Mouse (Mus musculus) kidney, postnatal 4 days (tissue): ENCODE measurements at regions not wholly inside any gene's neighbourhood (a gene's known extent, or its start where the extent isn't known, plus 50 kb on each side); places are given as distances from the start of the nearest gene placed in this dataset.

Experiments
- DNase-seq, 2 experiments: peaks; one replicate each; pipeline ENCODE4 v3.0.0; 2021; ENCODE audit warnings: mixed read lengths in 2 of 2

DNA sequence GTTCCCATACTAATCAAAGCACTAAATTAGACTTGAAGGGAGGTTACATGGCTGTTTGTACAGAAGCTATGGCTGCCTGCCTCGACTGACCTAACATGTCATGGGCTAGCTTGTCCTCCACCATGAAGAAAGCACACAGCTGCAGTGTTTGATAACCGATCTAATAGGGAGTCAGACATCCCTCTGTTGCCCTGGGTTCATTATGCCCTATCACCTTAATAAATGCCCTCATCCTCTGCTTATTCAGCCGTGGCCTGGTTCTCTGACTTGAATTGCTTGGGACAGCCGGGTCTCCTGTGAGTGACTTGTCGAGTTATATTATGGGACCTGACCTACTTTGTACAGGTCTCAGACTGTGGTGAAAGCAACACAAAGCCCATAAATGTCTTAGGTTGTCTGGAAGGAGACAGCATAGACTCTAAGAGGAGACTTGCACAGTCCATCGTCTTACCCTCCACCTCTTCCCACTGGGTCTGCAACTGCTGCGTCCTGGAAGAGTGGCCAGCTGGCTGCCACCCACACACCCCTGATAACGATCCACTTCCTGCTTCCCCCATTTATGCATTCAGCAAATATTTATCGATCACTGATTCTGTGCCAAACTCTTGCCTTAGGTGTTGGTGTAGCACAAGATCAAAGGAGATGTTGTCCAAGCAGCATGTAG lies 161.2 kb upstream of the 3110018I06Rik start:
- DNase-seq: no peak

DNA sequence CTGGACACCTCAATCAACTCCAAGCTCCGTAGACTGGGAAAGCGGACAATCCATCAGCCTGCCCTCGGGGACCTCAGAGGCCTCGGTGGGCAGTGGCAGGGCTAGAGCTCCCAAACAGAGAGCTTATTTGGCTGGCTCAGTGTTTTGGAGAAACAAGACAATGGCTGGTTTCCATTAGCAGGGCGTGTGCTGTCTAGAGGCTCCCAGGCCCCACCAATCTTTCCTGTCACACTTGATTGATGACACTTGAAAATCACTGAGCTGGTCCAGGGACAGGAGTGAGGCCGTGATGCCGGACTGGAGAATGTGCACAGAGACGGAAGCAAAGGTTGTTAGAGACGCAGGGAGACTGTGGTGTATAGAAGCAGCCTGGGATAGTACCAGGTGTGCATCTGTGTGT lies 159.4 kb upstream of the 3110018I06Rik start:
- no peak for DNase-seq

DNA sequence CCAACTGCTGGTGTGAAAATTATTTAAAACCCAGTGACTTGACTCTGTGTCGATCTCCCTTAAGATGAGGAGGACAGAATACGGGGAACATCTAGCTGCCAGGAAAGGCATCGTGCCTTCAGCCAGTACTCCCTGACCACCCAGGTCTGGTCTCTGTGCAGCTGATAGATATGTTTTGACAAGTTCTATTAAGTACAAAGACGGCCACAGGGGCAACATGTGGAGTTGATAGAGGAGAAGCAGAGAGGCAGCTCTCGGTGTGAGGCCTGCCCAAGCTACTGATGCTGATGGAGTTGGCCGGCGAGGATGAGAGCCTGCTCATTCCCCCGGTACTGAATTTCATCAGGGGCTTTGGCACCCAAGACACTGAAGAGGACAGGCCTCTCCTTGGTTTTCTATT lies 154.1 kb upstream of the 3110018I06Rik start:
- no peak for DNase-seq

DNA sequence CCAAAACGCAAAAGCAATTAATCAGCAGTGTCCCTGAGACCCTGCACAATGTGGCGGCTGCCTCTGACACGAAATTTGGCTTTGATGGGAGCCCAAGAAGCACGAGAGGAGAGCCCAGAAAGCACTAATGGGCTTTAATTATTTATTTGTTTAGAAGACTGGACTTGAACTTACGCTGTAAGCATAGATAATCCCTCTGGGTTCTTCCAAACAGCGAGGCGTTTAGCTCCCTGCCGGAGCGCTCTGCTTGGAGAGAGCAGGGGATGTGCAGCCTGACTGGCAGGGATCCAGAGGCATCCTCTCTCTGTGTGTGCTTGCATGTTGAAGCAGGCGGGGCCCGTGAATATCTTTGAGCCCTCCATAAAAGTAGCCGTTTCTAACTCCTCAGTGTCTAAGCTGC lies 153.3 kb upstream of the 3110018I06Rik start:
- peak; percentile 32 to 39 for DNase-seq

DNA sequence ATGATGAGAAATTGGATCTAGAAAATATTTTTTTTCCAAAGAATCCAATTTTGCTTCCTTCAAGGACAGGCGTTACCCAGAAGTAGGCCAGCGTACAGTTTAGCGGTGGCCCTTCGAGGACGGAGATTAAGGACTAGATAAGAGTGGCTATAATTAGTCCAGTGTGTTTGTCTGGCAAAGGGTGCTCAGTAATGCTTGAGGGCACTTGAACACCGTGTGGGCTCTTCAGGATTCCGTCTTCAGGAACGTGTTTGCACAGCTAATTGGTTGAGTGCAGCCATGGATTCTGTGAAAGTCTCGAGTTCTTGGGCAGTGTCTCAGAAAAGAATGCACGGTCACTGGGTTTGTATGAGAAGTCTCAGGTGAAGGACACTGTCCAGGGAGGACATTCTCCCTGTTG lies 149.7 kb upstream of the 3110018I06Rik start:
- DNase-seq: no peak

DNA sequence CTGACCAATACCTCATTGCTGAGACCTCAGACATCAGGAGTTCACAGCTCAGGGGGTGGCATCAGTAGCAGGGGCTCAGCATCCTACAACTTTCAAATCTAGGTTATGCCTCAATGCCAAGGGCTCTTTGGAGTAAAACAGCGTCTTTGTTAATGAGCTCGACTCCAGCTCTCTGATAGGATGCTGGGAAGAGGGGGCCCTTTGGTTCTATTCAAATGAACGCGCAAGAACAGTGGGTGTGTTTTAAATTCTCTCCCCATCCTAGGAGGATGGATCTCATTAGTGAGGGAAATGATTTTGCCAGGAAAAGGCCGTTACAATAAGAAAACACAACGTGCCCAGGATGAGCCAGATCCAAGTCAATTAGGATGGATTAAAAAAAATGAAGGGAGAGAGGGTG lies 132.2 kb upstream of the 3110018I06Rik start:
- DNase-seq: no peak

DNA sequence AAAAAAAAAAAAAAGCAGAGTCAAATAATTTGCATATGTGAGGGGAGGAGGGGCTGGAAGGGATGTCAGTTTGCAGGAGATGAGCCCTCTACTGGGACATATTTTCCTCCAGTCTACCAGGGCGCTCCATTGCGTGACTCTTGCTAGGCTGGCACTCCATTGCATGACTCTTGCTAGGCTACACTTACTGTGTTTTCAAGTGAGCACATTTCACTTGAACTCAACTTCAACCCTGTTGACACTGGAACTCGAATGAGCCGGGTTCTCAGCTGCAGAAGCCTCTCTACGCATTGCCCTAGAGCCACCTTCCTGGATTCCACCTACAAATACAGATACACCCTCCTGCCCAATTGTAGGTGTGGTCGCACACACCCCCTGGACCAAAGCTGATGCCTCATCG lies 131.5 kb upstream of the 3110018I06Rik start:
- no peak for DNase-seq

DNA sequence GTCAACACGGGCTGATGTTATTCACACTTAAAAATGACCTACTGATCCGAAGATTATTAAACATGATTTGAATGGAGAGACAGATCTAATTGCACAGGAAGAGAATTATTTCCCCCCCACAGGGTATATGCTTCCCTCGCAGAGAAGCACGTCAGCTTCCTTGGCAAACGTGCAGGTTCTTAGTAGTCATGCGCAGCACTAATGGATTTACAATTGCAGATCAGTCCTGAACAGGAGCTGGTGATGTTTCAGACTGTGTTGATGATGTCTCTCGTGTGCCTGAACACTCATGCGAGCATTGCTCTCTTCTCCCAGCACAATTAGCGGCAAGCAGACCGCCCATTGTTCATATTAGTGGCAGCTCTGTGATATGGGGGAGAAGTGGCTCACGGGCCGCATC lies 127.9 kb upstream of the 3110018I06Rik start:
- no peak for DNase-seq

DNA sequence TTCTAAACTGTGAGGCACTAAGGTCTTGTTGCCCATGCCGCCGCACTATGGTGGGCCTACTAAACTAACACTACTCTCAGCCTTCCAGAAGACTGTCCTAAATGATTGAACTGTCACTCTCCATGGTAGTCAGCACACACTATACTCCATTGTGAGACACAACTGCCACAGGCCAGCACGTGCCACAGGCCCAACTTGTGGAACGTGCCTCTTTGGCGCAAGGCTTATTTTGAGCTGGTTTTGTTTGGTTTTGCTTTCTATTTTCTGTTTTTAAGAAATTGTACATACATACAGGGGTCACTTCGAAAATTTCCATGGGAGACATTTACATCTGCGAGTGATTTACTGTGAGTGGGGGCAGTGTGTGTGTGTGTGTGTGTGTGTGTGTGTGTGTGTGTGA lies 126.8 kb upstream of the 3110018I06Rik start:
- no peak for DNase-seq

DNA sequence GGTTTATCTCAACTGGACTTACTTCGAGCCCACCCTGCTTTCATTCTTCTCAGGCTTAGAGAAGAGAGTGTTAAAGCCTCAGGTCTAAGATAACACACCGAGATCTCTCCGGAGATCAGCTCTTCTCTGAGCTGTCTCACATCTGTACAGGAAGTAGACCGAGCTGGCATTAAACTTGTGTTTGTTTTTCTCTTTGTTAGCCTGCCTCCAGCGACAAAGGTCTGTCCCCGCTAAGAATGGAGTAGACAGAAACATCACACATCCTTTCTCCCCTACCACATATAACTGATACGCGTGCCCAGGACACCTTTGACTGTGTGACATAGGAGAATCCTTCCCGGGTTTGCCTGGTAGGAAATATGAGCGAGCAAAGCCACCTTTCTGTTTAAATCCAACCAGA lies 126.3 kb upstream of the 3110018I06Rik start:
- DNase-seq: no peak

DNA sequence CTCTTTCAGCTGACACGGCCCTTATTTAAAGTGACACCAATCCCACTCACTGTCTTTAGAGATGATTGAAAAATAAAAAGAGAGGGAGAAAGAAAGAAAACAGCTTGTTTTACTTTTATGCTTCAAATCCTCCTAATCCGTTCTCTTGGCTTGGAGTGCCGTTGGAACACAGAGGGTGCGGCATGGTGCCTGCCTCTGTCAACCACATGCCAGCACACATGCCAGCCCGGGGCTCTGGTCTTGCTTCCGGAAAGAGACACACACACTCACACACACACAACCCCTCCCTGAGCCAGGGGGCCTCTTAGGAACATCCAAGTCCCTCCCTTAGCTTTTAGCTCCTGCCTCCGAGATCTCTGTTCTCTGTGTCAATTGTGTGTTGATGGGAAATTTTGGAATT lies 116.2 kb upstream of the 3110018I06Rik start:
- no peak for DNase-seq

DNA sequence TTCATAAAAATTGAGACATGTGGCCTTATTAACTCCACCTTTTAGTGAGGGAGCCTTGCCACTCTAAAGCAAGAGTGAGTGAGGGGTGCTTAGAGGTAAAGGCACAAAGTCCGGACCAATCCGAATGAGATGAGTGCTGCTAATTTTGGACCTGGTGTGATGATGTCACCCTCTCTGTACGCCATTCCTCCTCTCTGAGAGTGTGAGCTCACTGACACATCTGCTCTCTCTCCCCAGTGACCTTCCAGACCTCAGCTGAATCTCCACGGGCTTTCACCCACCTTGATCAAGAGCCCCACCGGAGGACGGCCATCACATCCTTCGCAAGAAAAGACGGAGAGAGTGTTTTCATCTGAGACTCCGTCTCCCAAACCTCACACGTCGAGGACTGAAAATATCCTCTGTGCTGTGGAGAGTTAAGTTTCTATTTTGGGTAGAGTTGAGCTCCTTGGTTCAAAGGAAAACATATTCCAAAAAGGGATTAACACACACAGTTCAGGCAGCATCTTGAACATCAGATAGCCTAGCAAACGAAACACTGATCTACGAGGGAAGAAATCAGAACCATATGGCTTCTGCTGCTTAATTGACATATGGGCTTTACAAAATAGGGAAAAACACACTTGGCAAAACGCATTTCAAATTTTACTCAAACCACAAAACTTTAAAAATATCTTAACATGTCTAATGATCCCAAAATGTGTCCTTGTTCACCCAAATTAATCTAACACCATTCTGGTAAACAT lies 96.2 kb upstream of the 3110018I06Rik start:
- no peak for DNase-seq

DNA sequence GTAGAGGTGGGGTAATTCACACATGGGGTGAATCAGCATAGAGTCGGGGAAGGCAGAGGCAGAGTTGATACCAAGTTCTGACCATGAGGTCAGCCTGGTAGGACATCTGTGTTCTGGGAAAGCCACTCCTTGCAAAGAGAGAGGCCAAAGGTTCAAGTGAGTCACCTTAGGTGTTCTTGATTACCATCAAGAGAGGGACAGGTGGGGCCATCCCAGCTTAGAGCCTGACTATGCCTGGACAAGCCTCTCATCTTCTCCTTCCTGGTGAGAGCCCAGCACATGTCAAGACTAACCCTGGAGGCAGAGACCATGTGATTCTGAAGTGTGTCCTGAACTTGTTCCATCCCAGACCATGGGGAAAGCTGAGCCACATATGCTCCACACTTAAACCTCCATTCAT lies 94.0 kb upstream of the 3110018I06Rik start:
- no peak for DNase-seq

DNA sequence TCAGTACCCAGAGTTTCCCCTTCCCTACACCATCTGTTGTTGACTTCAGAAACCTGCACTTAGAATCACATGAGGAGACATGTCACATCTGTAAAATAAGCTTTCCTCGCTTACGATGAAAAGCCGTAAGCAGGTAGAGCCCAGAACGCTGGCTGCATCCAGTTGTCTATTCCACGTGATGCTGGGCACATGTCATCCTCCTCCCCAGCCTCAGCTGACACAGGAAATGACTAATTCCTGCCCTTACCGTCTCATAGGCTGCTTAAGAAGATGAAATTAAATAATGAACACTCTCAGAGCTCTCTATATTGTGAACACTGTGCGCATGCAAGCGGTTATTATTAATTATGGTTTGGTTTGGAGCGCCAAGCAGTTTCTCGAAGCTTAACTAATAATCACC lies 83.6 kb upstream of the 3110018I06Rik start:
- DNase-seq: no peak

DNA sequence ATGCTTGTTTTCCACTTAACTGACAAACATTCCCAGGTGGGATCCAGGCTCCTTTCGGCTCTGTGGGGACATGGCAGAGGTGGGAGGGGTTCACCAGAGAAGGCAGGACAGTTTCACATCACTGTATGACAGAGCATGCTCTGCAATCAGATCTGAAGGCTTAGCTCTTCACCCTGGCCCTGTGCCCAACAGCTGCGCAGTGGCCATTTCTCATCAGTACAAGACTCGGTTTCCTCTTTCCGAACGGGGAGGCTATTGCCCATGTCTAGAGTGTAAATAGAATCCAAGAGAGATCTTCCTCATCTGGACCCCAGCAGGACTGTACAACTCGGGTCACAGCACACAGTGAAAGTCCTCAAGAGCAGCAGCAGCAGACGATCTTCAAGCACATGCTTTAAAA lies 64.5 kb upstream of the 3110018I06Rik start:
- DNase-seq: no peak

DNA sequence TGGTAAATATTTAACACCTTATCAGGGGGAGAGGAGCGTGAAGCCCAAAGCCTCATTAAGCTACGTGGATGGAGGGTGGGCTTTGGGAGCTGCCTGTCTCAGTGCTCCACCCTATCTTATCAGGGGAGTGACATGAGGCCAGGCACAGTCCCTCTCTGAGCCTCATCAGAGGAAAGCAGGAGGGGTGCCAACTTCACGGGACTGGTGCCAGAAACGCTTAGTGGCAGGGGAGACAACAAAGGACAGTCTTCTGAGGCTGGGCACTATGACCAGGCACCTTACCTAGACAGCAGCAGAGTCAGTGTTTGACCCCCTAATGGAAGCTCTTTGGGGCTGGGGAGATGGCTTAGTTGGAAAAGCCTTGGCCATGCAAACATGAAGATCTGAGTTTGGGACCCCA lies 49.9 kb upstream of the 3110018I06Rik start:
- no peak for DNase-seq
